Mouse (Mus musculus) embryo, embryonic 10 days (tissue): ENCODE results near the gene Zmat1.
"Not testable (repeated sequence)": the region's sequence is repeated elsewhere in the genome, so short reads cannot be mapped to it uniquely, and the experiment has no call there.

Experiments used
- DNase-seq: peaks from one replicate; pipeline ENCODE4 v3.0.0-alpha.2; 2015; ENCODE audit warnings: low spot score

Gene Zmat1

DNA sequence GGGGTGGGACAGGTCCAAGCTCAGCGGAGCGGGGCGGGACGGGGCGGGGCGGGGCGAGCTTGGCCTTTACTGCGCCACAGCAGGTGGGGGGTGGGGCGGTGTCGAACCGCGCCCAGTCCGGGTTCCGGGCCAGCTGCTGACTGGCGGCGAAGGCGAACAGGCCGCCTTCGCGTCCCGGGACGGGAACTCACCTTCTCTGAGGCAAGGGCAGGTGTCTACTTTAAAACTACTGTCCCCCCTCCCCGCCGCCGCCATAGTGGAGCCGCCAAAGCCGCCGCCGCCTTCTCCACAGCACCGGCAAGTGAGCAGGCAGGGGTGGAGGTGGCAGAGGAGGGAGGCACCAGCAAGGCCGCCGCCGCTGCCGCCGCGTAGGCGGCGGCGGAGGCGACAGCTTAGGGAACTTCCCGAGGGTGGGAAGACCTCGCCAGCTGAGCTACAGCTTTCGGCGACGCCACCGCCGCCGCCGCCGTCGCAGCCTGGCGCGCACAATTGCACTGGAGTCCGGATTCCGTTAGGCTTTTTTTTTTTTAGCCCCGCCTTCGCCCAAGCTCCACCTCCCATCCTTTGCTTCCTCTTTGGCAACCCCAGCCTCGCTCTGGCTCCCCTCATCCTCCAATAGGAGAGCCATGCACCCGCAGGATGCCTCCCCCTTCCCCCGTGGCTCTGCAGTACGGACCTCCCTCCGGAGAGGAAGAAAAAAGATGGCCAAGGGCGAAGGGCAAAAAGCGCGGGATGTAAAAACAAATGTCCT lies at the start of gene Zmat1:
TSS of gene Zmat1 (minus strand) at position 490 of the 751 bp plus-strand sequence.
- peak; percentile 89 for DNase-seq

DNA sequence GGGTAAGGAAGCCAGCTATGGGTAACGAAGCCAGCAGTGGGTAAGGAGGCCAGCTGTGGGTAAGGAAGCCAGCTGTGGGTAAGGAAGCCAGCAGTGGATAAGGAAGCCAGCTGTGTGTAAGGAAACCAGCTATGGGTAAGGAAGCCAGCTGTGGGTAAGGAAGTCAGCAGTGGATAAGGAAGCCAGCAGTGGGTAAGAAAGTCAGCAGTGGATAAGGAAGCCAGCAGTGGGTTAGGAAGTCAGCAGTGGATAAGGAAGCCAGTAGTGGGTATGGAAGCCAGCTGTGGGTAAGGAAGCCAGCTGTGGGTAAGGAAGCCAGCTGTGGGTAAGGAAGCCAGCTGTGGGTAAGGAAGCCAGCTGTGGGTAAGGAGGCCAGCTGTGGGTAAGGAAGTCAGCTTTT lies 44.9 kb upstream of the Zmat1 start:
- DNase-seq = not testable (repeated sequence)

DNA sequence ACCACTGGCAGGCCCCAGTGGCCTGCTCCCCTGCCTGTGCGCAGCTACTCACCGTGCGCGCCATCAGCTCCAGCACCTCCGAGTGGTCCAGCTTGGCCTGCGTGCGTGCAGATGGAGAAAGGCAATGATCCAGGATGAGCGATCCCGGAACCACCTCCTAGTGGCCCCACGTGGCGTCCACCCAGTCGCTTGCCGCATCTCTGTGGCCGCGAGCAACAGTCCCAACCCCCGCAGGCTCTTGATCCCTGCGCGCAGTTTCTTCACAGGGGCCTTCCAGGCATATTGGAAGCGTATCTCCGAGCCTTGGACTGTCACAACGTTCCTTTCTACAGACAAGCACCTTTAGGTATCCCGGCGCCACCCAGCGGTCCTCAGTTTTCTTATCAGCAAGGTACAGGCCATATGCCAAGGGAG lies 27.0 kb upstream of the Zmat1 start:
- DNase-seq = peak; percentile 25

- no peak for DNase-seq
Observed at GRCm38 (mm10) chrX:135025135-135025534, 16.1 kb upstream of the Zmat1 start.

- DNase-seq = peak; percentile 26
Observed at GRCm38 (mm10) chrX:135011381-135011780, 2.4 kb upstream of the Zmat1 start.

- DNase-seq = no peak
Observed at GRCm38 (mm10) chrX:135009471-135009815, 434 bp upstream of the Zmat1 start.

DNA sequence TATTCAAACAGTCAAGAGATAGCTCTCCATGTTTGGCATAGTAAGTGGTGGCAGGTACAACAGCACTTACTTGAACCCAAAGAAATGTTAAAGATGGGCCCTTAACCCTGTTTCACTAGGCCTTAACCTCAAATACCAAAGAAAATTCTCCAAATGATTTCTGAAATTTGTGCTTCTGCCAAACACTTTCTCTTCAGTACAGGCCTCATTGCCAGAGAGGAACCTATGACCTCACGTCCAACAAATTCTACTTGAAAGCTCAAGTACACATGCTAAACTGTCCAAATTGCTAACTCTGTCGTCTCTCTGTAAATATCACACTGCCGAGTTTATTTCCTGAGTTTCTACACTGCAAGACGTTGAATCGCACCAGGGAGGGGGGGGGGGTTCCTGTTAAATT lies 988 bp downstream of the Zmat1 start:
- DNase-seq = peak; percentile 7

- no peak for DNase-seq
Observed at GRCm38 (mm10) chrX:134964546-134964945, 44.5 kb downstream of the Zmat1 start, which contains the start of gene Nxf2. Gene Nxf2, minus strand, starts transcription at chrX:134964754.

- DNase-seq = peak; percentile 76
Observed at GRCm38 (mm10) chrX:134963305-134964094, 45.5 kb downstream of the Zmat1 start.

GRCm38 (mm10) chrX:134930361-134930760 lies 78.6 kb downstream of the Zmat1 start:
- DNase-seq = peak; percentile 45

GRCm38 (mm10) chrX:134929927-134930326 lies 79.1 kb downstream of the Zmat1 start:
- no peak for DNase-seq

GRCm38 (mm10) chrX:134925058-134925457 lies 84.0 kb downstream of the Zmat1 start:
- peak; percentile 48 for DNase-seq

- no peak for DNase-seq
Observed at GRCm38 (mm10) chrX:134923675-134924424, 85.2 kb downstream of the Zmat1 start.
